Mouse (Mus musculus): Measurements from ENCODE around the gene Rad23b. TPM values are rescaled to one million over a fixed set of nuclear protein-coding genes. Genes with fewer than 3 reads are reported as not detected.
"Not testable (repeated sequence)": the region's sequence is repeated elsewhere in the genome, so short reads cannot be mapped to it uniquely, and the experiment has no call there.

The Rad23b gene
- polyA plus RNA-seq, 1 experiment from 2014 or later = 39.9 TPM

DNA sequence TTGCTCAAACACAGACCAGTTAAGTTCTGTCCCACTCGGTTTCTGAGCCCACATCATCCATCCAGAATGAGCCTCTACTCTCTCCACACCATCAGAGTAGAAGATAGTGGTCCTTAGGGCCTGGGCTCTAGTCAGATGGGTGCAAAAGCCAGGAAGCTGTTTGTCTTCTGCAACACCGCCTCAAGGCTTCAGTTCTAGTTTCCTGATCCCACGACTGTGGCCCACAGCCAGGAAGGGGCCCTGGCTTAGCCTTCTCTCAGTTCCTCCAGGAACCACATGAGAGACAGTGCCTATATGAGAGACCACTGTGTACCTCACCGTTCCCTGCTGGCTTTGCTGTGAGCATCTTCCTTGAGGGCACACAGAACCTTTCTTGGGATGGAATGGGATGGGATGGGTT, 22.3 kb upstream of the Rad23b start:
- H3K4me2 ChIP-seq (ENCODE audit: low read depth, low read length) = no peak overlapping the region
- peaks cover 3% of the 10 kb centered on the region; the same call in 1 of the 2 replicates for H3K4me1 ChIP-seq (ENCODE audit: insufficient read depth)
- no peaks in the 10 kb centered on the region for H3K36me3 ChIP-seq (replicated peaks; ENCODE audit: insufficient read depth, low read length)
- H3K27me3 ChIP-seq (ENCODE audit: insufficient read depth, low read length) = no peaks in the 10 kb centered on the region
- TF ChIP-seq EP300 (IDR thresholded peaks at IDR 0.05; ENCODE audit: low read depth) (no peak), CTCF (IDR thresholded peaks at IDR 0.05; ENCODE audit: low read depth) (no peak)
- DNase-seq = no peak
- 34% methylated on average over 4 of the region's 4 CpGs for WGBS (ENCODE audit: insufficient replicate concordance)
- no peak for ATAC-seq
- H3K9me3 ChIP-seq (ENCODE audit: low read length) = no peaks in the 10 kb centered on the region
- no peak overlapping the region for H3K4me3 ChIP-seq (ENCODE audit: low read depth, low read length)
- no peak overlapping the region for H3K27ac ChIP-seq (ENCODE audit: low read depth)
- H3K9ac ChIP-seq (replicated peaks) = no peak overlapping the region

GRCm38 (mm10) chr4:55328471-55328870, 21.4 kb upstream of the Rad23b start:
- TF ChIP-seq EP300 (IDR thresholded peaks at IDR 0.05; ENCODE audit: low read depth) = no peak
- TF ChIP-seq CTCF (IDR thresholded peaks at IDR 0.05; ENCODE audit: low read depth) = no peak
- ATAC-seq (no peak), DNase-seq (no peak)
- H3K4me1 ChIP-seq (ENCODE audit: insufficient read depth) = peaks cover 3% of the 10 kb centered on the region; the same call in 1 of the 2 replicates
- H3K27ac ChIP-seq (ENCODE audit: low read depth) = no peak overlapping the region
- no peak overlapping the region for H3K9ac ChIP-seq (replicated peaks)
- no peaks in the 10 kb centered on the region for H3K9me3 ChIP-seq (ENCODE audit: low read length)
- no peaks in the 10 kb centered on the region for H3K36me3 ChIP-seq (replicated peaks; ENCODE audit: insufficient read depth, low read length)
- no peak overlapping the region for H3K4me3 ChIP-seq (ENCODE audit: low read depth, low read length)
- 88% methylated on average over 11 of the region's 11 CpGs for WGBS (ENCODE audit: insufficient replicate concordance)
- no peaks in the 10 kb centered on the region for H3K27me3 ChIP-seq (ENCODE audit: insufficient read depth, low read length)
- no peak overlapping the region for H3K4me2 ChIP-seq (ENCODE audit: low read depth, low read length)

- H3K4me3 ChIP-seq (ENCODE audit: low read depth, low read length); H3K4me1 ChIP-seq (ENCODE audit: insufficient read depth); H3K27ac ChIP-seq (ENCODE audit: low read depth); H3K36me3 ChIP-seq (replicated peaks; ENCODE audit: insufficient read depth, low read length); H3K9me3 ChIP-seq (ENCODE audit: low read length); H3K9ac ChIP-seq (replicated peaks); ATAC-seq; H3K4me2 ChIP-seq (ENCODE audit: low read depth, low read length); DNase-seq; H3K27me3 ChIP-seq (ENCODE audit: insufficient read depth, low read length): not testable (repeated sequence)
- WGBS (ENCODE audit: insufficient replicate concordance) = 88% methylated on average over 6 of the region's 7 CpGs
Measured at GRCm38 (mm10) chr4:55328928-55329327, 20.9 kb upstream of the Rad23b start.

DNA sequence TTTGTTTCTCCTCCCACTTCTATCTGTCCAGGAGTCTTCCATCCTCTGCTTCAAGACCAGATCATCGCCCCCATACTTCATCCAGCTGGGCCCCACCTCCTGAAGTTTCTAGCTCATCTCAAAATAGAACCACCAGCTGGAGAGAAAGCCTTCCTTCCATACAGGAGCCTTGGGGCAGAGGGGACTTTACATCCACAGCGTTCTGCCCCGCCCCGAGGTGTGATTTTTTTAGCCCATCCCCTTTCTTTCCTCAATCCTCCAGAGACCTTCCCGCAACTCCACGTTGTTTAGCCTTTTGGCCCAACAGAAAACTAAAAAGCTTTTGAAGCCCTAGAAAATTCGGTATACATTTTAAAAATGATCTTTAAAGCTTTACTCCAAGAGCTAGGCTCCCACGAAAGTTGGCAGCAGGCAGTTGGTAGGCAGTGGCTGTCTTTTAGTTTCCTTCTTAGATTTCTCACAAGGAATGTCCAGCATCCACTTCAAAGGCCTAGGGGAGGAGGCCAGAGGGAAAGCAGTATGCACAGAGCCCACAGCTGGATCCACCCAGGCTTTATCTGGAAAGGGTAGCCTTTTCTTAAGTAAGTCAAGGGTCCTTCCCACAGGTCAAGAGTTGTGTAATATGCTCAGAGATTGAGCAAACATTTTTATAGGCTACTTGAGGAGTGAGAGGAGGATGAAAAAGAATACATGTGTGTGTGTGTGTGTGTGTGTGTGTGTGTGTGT, 20.1 kb upstream of the Rad23b start:
- Histone ChIP-seq H3K27ac (ENCODE audit: low read depth) (no peak overlapping the region), H3K4me3 (ENCODE audit: low read depth, low read length) (no peak overlapping the region), H3K27me3 (ENCODE audit: insufficient read depth, low read length) (no peaks in the 10 kb centered on the region), H3K4me1 (ENCODE audit: insufficient read depth) (peaks cover 3% of the 10 kb centered on the region; the same call in 1 of the 2 replicates), H3K4me2 (ENCODE audit: low read depth, low read length) (no peak overlapping the region), H3K36me3 (replicated peaks; ENCODE audit: insufficient read depth, low read length) (no peaks in the 10 kb centered on the region), H3K9me3 (ENCODE audit: low read length) (no peaks in the 10 kb centered on the region), H3K9ac (replicated peaks) (no peak overlapping the region)
- no peak for ATAC-seq
- 76% methylated on average over 8 of the region's 8 CpGs for WGBS (ENCODE audit: insufficient replicate concordance)
- DNase-seq = no peak
- TF ChIP-seq EP300 (IDR thresholded peaks at IDR 0.05; ENCODE audit: low read depth) (no peak), CTCF (IDR thresholded peaks at IDR 0.05; ENCODE audit: low read depth) (no peak)

GRCm38 (mm10) chr4:55335030-55335770, 14.6 kb upstream of the Rad23b start:
- Histone ChIP-seq H3K27me3 (ENCODE audit: insufficient read depth, low read length) (no peaks in the 10 kb centered on the region), H3K9me3 (ENCODE audit: low read length) (no peaks in the 10 kb centered on the region), H3K36me3 (replicated peaks; ENCODE audit: insufficient read depth, low read length) (no peaks in the 10 kb centered on the region), H3K4me2 (ENCODE audit: low read depth, low read length) (no peak overlapping the region), H3K27ac (ENCODE audit: low read depth) (no peak overlapping the region), H3K9ac (replicated peaks) (no peak overlapping the region), H3K4me1 (ENCODE audit: insufficient read depth) (peaks cover 6% of the 10 kb centered on the region; the same call in 1 of the 2 replicates), H3K4me3 (ENCODE audit: low read depth, low read length) (no peak overlapping the region)
- DNase-seq = no peak
- no peak for TF ChIP-seq CTCF (IDR thresholded peaks at IDR 0.05; ENCODE audit: low read depth)
- TF ChIP-seq EP300 (IDR thresholded peaks at IDR 0.05; ENCODE audit: low read depth) = no peak
- WGBS (ENCODE audit: insufficient replicate concordance) = 53% methylated on average over 5 of the region's 5 CpGs
- ATAC-seq = no peak

DNA sequence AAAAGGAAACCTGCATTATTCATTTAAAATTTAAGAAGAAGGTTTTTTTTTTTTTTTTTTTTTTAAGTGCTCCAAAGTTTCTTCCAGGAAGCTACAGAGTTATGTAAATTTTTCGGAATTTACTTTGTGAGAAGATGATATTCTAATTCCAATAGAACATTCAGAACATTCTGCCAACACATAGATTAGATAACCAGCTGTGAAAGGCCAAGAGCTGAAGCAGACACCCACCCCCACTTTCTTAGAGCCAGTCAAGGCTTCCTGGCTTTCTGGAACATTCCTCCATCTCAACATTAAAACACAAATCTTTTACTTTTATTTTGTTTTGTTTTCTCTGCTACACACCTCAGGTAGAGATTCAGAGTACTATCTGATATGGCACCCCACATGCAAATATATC, 10.9 kb upstream of the Rad23b start:
- no peak overlapping the region for H3K9ac ChIP-seq (replicated peaks)
- ATAC-seq = 0 out of 2 replicates have a peak, but pooled peaks have one; percentile 37

More for the DNA sequence above, 10.9 kb upstream of the Rad23b start:
- Histone ChIP-seq H3K4me3 (ENCODE audit: low read depth, low read length) (no peak overlapping the region), H3K4me2 (ENCODE audit: low read depth, low read length) (0 out of 2 replicates have a peak overlapping the region, but pooled peaks have one; percentile 11), H3K36me3 (replicated peaks; ENCODE audit: insufficient read depth, low read length) (no peaks in the 10 kb centered on the region), H3K4me1 (ENCODE audit: insufficient read depth) (peaks cover 16% of the 10 kb centered on the region), H3K9me3 (ENCODE audit: low read length) (no peaks in the 10 kb centered on the region), H3K27ac (ENCODE audit: low read depth) (peak overlapping the region; percentile 46), H3K27me3 (ENCODE audit: insufficient read depth, low read length) (no peaks in the 10 kb centered on the region)
- DNase-seq = no peak
- 62% methylated on average over 1 of the region's 1 CpGs for WGBS (ENCODE audit: insufficient replicate concordance)
- TF ChIP-seq CTCF (IDR thresholded peaks at IDR 0.05; ENCODE audit: low read depth) (no peak), EP300 (IDR thresholded peaks at IDR 0.05; ENCODE audit: low read depth) (peak; percentile 69)

All from liver, postnatal 0 days (tissue).